ENCODE assay signal across 24 mouse cellular contexts in the genomic region with DNA sequence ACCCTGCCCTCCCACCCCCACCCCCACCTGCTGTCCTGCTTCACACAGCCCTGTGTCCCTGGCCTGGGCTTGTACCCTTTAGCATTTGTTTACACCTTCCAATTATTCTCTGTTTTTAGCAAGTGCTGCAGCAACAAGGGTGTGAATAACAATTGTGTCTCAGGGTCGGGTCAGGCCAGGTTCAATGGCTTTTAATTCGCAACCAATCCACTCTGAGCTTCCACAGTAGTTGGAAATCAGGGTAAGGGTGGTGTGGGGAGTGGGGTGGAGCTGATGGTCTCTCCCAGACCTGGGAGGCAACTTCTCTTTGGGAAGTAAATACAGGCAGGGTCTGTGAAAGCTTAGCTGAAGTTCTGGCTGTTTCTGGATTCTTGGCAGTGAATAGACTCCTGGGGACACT.
"Had no signal": no experiment of that assay in that cellular context is flagged by ENCODE, and none has a peak within 500 bp of the region (broad histone marks: within the 10 kb centered on the region; RNA-seq: fewer than 3 reads in every experiment).

No protein-coding gene starts in this region.

- H3K36me3 ChIP-seq: limb, embryonic 12.5 days; limb, embryonic 15.5 days; midbrain, embryonic 10.5 days; midbrain, embryonic 13.5 days; neural tube, embryonic 13.5 days had no signal

- H3K27me3 ChIP-seq: limb, embryonic 12.5 days; limb, embryonic 15.5 days; megakaryocyte, embryonic 14.5 days; midbrain, embryonic 13.5 days; neural tube, embryonic 13.5 days had no signal

- H3K9ac ChIP-seq: limb, embryonic 12.5 days; limb, embryonic 15.5 days; liver, embryonic 14.5 days; liver, postnatal 0 days; lung, embryonic 14.5 days; midbrain, embryonic 13.5 days; neural tube, embryonic 13.5 days had no signal

- H3K27ac ChIP-seq: left cerebral cortex, adult 2 months; limb, embryonic 12.5 days; limb, embryonic 15.5 days; liver, embryonic 14.5 days; midbrain, embryonic 10.5 days; midbrain, embryonic 13.5 days; neural tube, embryonic 13.5 days; stomach, postnatal 0 days had no signal

- H3K4me3 ChIP-seq: left cerebral cortex, adult 2 months; limb, embryonic 12.5 days; limb, embryonic 15.5 days; megakaryocyte, embryonic 14.5 days; midbrain, embryonic 10.5 days; midbrain, embryonic 13.5 days; neural tube, embryonic 13.5 days had no signal

- H3K9me3 ChIP-seq: limb, embryonic 12.5 days; limb, embryonic 15.5 days; megakaryocyte, embryonic 14.5 days; midbrain, embryonic 10.5 days; midbrain, embryonic 13.5 days; neural tube, embryonic 13.5 days had no signal

- ATAC-seq: liver, postnatal 0 days; lung, postnatal 0 days; midbrain, embryonic 13.5 days; midbrain, embryonic 16.5 days had no signal

- H3K4me1 ChIP-seq: limb, embryonic 12.5 days; limb, embryonic 15.5 days; megakaryocyte, embryonic 14.5 days; neural tube, embryonic 13.5 days had no signal

- DNase-seq: kidney, adult 9 months; kidney, postnatal 14 days; layer of hippocampus, postnatal 36 days; left cerebral cortex, postnatal 4 days; liver, postnatal 0 days; lung, embryonic 14.5 days; lung, postnatal 36 days; right cerebral cortex, adult 18-20 months; right cerebral cortex, postnatal 14 days; right cerebral cortex, postnatal 4 days; thymus, adult 2 months; thymus, postnatal 14 days; thymus, postnatal 4 days had no signal
